Mouse (Mus musculus): ENCODE results near the gene Trex1.

DNA sequence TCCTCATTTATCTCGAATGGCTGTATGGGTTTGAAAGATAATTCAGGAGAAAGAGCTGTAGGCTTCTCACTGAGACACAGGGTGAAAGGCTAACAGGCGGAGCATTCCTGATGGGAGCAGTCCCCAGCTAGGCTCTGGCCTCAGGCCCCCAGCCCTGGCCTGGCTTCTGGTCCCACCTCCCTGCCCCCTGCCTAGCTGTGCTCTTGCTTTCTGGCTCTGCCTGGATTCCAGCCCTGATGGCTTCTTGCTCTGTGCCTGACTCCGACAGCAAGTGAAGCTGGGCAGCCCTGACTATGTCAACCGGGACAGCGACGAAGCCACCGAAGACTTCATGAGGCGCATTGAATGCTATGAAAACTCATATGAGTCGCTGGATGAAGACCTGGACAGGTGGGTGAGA is 51.5 kb downstream of the Trex1 start:
- TF ChIP-seq CTCF (IDR thresholded peaks at IDR 0.05; ENCODE audit: low read depth) (no peak), EP300 (IDR thresholded peaks at IDR 0.05; ENCODE audit: low read depth) (no peak)
